Mouse (Mus musculus) heart, postnatal 0 days (tissue): Measurements from ENCODE around the gene Emc3.
A peak's percentile ranks its signal among the peaks of the same experiment; 100 is the strongest.

Source experiments
- CTCF ChIP-seq: IDR thresholded peaks from 2 replicates; pipeline ENCODE4 v1.5.1; 2016; ENCODE audit warnings: antibody characterized with exemption, control low read depth, low read depth
- EP300 ChIP-seq: IDR thresholded peaks from 2 replicates; pipeline ENCODE4 v1.6.1; 2016; ENCODE audit warnings: antibody characterized with exemption, low read depth

DNA sequence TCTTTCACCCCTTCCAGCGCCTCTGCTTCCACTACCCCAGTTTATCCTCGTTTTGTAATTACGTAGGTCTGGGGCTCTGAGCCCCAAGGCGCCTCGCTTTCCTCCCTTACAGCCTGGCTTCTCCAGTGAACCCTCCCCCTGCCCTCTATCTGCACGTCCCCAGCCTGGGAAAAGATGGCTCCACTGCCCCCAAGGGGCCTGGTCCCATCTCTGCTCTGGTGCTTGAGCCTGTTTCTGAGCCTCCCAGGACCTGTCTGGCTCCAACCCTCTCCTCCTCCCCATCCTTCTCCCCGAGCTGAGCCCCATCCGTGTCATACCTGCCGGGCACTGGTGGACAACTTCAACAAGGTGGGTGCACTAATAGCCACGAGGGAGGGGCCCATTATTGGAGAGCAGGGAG lies 47.7 kb downstream of the Emc3 start:
- TF ChIP-seq CTCF, result 0 out of 2 replicates have a peak, but pooled peaks have one; percentile 14
- TF ChIP-seq EP300, result no peak
